Mouse (Mus musculus) cortical plate, adult 2 months (tissue): ENCODE measurements around the gene Cdkn2d.

ENCODE experiments used
- CTCF ChIP-seq: fragments of 200-500 bp; IDR thresholded peaks from 2 replicates; pipeline ENCODE4 v1.5.1; 2011; ENCODE audit warnings: mild to moderate bottlenecking, control low read depth, low read length; ENCODE audit not compliant: insufficient read depth; ENCODE audit errors: extremely low read depth
- POLR2A ChIP-seq: fragments of 200-500 bp; IDR thresholded peaks from 2 replicates; pipeline ENCODE4 v1.6.1; 2011; ENCODE audit warnings: mild to moderate bottlenecking, low read length, control low read depth; ENCODE audit not compliant: insufficient read depth; ENCODE audit errors: extremely low read depth

DNA sequence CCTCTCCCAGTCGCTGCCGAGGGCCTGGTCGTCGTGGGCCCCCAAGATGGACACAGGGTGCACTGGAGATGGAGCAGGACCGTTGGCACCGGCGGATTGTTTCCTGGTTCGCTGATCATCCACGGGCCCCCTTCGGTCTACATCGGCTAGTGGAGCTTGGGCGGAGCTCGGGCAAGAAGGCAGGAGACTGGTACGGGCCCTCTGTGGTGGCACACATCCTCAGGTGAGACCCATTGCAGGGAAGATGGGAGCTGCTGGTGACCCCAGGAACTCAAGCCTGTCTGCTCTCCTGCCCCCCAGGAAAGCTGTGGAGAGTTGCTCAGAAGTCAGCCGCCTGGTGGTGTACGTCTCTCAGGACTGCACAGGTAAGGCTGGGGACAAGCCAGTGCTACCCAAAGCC, 22.9 kb downstream of the Cdkn2d start:
- TF ChIP-seq CTCF (no peak), POLR2A (no peak)
